Mouse (Mus musculus): ENCODE data around the gene Ntrk2.

DNA sequence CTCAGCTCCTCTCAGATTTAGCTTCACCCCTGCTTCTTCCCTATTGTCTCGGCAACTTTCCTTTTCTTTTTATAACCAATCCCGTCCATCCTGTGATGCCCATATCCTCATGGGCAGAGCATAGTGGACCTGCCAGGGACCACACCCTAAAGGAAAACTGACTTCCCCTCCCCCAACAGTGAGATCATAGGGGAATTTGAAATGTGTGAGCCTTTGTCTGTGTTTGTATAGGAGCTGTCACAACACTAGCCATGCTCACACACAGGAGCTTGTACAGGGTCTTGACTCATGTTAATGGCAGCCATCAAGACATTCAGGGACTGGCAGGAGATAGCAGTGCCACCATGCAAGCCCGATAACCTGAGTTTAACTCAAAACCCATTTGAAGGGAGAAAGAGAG lies 118.1 kb downstream of the Ntrk2 start:
- TF ChIP-seq CTCF (IDR thresholded peaks at IDR 0.05; ENCODE audit: low read depth) = no peak
- TF ChIP-seq EP300 (IDR thresholded peaks at IDR 0.05; ENCODE audit: low read depth) = no peak
